Mouse (Mus musculus) heart, embryonic 13.5 days (tissue): Measurements from ENCODE around the gene Tmem159. TPM values are rescaled to one million over a fixed set of nuclear protein-coding genes. Genes with fewer than 3 reads are reported as not detected.

Experiments
- ATAC-seq: fragments of 200-750 bp; cut with Nextera tagmentation; 2 replicates; pipeline ENCODE4 v1.8.0; 2017; ENCODE audit warnings: moderate TSS enrichment; ENCODE audit not compliant: insufficient number of reproducible peaks, low FRiP score, low TSS enrichment; ENCODE audit errors: extremely low read depth
- H3K27ac ChIP-seq: fragments of 300-500 bp; sonication (generic); replicated peaks from 2 replicates; pipeline ENCODE4 v1.5.1; 2015; ENCODE audit warnings: moderate library complexity, mild to moderate bottlenecking, inconsistent platforms
- H3K27me3 ChIP-seq: fragments of 300-500 bp; sonication (generic); replicated peaks from 2 replicates; pipeline ENCODE4 v1.6.1; 2015; ENCODE audit warnings: mild to moderate bottlenecking, inconsistent platforms
- H3K36me3 ChIP-seq: fragments of 300-500 bp; sonication (generic); 2 replicates; pipeline ENCODE4 v1.6.1; 2015; ENCODE audit warnings: mild to moderate bottlenecking, inconsistent platforms
- H3K4me1 ChIP-seq: fragments of 300-500 bp; sonication (generic); 2 replicates; pipeline ENCODE4 v1.6.1; 2015; ENCODE audit warnings: inconsistent platforms
- H3K4me2 ChIP-seq: fragments of 300-500 bp; sonication (generic); 2 replicates; pipeline ENCODE4 v1.6.1; 2015; ENCODE audit warnings: inconsistent platforms, mild to moderate bottlenecking, moderate library complexity
- H3K4me3 ChIP-seq: fragments of 300-500 bp; sonication (generic); 2 replicates; pipeline ENCODE4 v1.5.1; 2015; ENCODE audit warnings: moderate library complexity, mild to moderate bottlenecking, inconsistent platforms
- H3K9ac ChIP-seq: fragments of 300-500 bp; sonication (generic); 2 replicates; pipeline ENCODE4 v1.6.1; 2015; ENCODE audit warnings: inconsistent platforms, mild to moderate bottlenecking, moderate library complexity
- H3K9me3 ChIP-seq: fragments of 300-500 bp; sonication (generic); 2 replicates; pipeline ENCODE4 v1.6.1; 2016; ENCODE audit warnings: inconsistent platforms
- WGBS: fragments of 180-500 bp; shearing (Covaris S2); methylation state at CpG from one replicate; pipeline ENCODE4 v1.1.7; 2015; ENCODE audit warnings: mixed read lengths; 5-methylcytosine and 5-hydroxymethylcytosine counted together
- polyA plus RNA-seq: library from polyadenylated mRNA; unstranded; fragments of >200 nt; fragmentation: Nextera tagmentation; extraction: Ambion mirVana; gene quantifications from 2 replicates; pipeline ENCODE4 v1.2.1, GENCODE M21; 2015

Gene Tmem159
- polyA plus RNA-seq, 1 experiment from 2014 or later: 19.5 TPM

DNA sequence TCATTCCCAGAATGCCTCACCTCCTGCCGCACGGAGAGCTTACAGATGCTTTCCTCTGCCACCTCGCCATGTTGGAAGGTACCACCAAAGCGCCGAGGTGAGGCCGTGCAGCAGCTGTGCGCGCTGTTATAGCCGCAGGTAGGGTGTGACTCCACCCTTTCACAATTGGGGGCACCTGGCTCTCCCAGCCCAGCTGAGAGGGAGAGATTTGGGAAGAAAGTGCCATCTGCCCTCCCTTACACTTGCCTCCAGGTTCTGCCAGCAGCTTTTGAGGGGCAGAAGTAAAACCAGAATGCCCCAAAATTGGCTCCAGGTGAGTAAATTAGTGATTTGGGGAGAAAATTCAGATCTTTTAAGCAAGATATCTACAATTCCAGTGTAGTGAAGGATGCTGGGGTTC, 43.0 kb downstream of the Tmem159 start, which contains the start of gene Zp2:
Zp2 (minus strand) TSS at position 101 of the 400 bp plus-strand sequence.
- Histone ChIP-seq H3K4me3 (no peak within 1 kb of the TSS), H3K4me2 (no peak within 1 kb of the TSS), H3K27ac (no peak within 1 kb of the TSS), H3K4me1 (0 out of 2 replicates have a peak, but pooled peaks cover 5% of the 10 kb centered on the region), H3K9me3 (no peaks in the 10 kb centered on the region), H3K27me3 (no peaks in the 10 kb centered on the region), H3K36me3 (no peaks in the 10 kb centered on the region), H3K9ac (no peak within 1 kb of the TSS)
- WGBS: 70% methylated on average over 9 of the region's 9 CpGs
- ATAC-seq: no peak

DNA sequence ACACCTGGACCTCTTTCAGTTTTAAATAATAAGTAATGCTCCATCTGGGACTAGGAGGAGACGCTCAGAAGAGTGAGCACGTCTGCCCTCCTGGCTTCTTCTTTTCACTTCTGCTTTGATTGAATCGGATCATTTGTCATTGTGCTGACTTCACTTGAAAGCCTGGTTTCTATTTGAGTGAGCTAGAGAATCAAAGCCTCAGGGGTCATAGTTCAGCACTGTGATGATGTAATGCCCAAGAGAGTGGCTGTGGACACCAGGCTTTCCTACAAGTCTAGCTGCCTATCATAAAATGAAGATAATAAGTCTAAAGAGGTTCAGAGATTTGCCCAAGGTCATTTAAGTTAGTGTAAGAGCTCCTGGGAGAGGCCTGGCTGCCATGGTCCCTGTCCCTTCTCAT, 48.1 kb downstream of the Tmem159 start:
- 32% methylated on average over 3 of the region's 3 CpGs for WGBS
- H3K4me3 ChIP-seq: no peak overlapping the region
- no peak overlapping the region for H3K27ac ChIP-seq
- no peaks in the 10 kb centered on the region for H3K36me3 ChIP-seq
- no peak overlapping the region for H3K9ac ChIP-seq
- H3K4me1 ChIP-seq: no peaks in the 10 kb centered on the region
- H3K4me2 ChIP-seq: no peak overlapping the region
- H3K9me3 ChIP-seq: no peaks in the 10 kb centered on the region
- H3K27me3 ChIP-seq: no peaks in the 10 kb centered on the region
- no peak for ATAC-seq

DNA sequence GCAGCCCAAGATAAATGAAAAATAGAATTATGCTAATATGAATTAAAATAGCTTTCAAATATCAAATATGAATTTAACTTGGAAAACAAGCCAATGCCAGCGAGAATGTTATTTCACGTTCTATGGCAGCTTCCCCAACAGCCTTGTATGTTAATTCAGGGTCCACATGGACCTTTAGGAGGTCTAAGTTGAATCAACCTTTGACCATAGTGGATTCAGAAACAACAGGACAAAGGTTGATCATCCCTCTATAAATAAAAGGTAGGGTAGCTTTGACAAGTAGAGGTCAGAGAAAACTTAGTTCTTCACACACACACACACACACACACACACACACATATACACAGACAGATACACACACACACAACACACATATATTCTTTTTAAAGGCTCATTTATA, 48.7 kb downstream of the Tmem159 start:
- Histone ChIP-seq H3K4me2 (no peak overlapping the region), H3K27ac (no peak overlapping the region), H3K4me1 (no peaks in the 10 kb centered on the region), H3K9ac (no peak overlapping the region), H3K4me3 (no peak overlapping the region), H3K9me3 (no peaks in the 10 kb centered on the region), H3K36me3 (no peaks in the 10 kb centered on the region), H3K27me3 (no peaks in the 10 kb centered on the region)
- 76% methylated on average over 2 of the region's 2 CpGs for WGBS
- ATAC-seq: no peak

DNA sequence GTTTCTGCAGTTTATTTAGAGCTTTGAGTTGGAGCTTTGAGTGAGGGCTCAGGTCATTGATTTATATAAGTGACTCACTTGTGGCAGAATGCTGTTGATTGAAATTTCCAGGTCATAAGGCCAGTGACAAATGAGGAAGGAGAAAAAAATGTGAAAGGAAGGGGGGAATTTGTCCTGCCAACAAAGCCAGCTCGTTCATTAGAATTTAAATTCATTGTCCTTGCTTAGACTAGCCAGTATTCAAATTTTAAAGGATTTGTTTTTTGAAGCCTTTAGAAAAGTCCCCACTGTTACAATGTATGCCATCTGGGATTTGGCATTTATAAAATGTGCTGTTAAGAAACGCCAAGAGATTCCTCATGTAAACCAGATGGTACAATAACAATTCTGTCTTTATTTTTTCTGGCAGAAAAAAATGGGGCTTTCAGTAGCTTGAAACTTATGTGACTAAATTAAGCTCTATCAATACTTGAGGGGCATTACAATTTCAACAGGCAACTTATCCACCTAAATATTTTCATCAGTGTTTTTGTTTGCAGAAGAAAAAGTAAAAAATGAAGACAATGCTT, 54.8 kb downstream of the Tmem159 start:
- H3K4me3 ChIP-seq: no peak overlapping the region
- H3K36me3 ChIP-seq: no peaks in the 10 kb centered on the region
- no peaks in the 10 kb centered on the region for H3K4me1 ChIP-seq
- no peak for ATAC-seq
- no peak overlapping the region for H3K4me2 ChIP-seq
- H3K27me3 ChIP-seq: no peaks in the 10 kb centered on the region
- 45% methylated on average over 2 of the region's 2 CpGs for WGBS
- no peak overlapping the region for H3K27ac ChIP-seq
- H3K9ac ChIP-seq: no peak overlapping the region
- H3K9me3 ChIP-seq: no peaks in the 10 kb centered on the region

- 49% methylated on average over 5 of the region's 5 CpGs for WGBS
- no peak overlapping the region for H3K4me2 ChIP-seq
- no peaks in the 10 kb centered on the region for H3K9me3 ChIP-seq
- H3K27ac ChIP-seq: no peak overlapping the region
- H3K36me3 ChIP-seq: no peaks in the 10 kb centered on the region
- no peak overlapping the region for H3K4me3 ChIP-seq
- H3K27me3 ChIP-seq: no peaks in the 10 kb centered on the region
- no peak overlapping the region for H3K9ac ChIP-seq
- no peak for ATAC-seq
- no peaks in the 10 kb centered on the region for H3K4me1 ChIP-seq
These were observed 55.5 kb downstream of the Tmem159 start for GRCm38 (mm10) chr7:120157575-120158061.

DNA sequence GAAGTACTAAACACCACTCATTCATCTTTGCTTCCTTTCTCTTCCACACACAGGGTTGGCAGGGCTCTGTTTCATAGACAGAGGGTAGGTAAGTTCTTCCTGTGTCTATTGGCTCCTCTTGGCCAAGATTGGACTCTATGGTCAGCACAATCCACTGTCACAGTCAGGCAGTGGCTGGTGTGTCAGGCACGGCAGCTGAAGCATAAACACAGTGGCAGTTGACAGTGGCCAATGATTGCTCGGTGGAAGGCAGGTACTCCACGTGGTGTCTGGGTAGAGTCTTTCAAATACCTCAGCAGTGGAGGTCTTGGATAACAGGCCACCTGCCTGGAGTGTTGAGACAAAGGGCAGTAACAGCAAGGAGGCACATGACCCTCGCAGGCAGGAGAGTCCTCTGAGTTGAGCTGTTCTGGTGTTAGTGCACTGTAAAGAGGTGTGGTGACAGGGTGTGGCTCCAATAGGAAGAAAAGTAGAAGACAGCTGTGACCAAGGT, 56.0 kb downstream of the Tmem159 start:
- H3K27ac ChIP-seq: no peak overlapping the region
- WGBS: 32% methylated on average over 4 of the region's 4 CpGs
- H3K4me3 ChIP-seq: no peak overlapping the region

GRCm38 (mm10) chr7:120163581-120164251, 61.6 kb downstream of the Tmem159 start:
- Histone ChIP-seq H3K4me1 (no peaks in the 10 kb centered on the region), H3K27me3 (no peaks in the 10 kb centered on the region), H3K9ac (no peak overlapping the region), H3K4me3 (no peak overlapping the region), H3K36me3 (no peaks in the 10 kb centered on the region), H3K9me3 (no peaks in the 10 kb centered on the region), H3K4me2 (no peak overlapping the region), H3K27ac (no peak overlapping the region)
- no peak for ATAC-seq
- WGBS: 84% methylated on average over 11 of the region's 11 CpGs

More for the DNA sequence above, 56.0 kb downstream of the Tmem159 start:
- H3K36me3 ChIP-seq: no peaks in the 10 kb centered on the region
- no peak overlapping the region for H3K4me2 ChIP-seq
- no peak overlapping the region for H3K9ac ChIP-seq
- ATAC-seq: no peak
- no peaks in the 10 kb centered on the region for H3K27me3 ChIP-seq
- H3K4me1 ChIP-seq: no peaks in the 10 kb centered on the region
- no peaks in the 10 kb centered on the region for H3K9me3 ChIP-seq

Other genes with a start within 250 kb of the Tmem159 start
- gene Lyrm1, start 206.5 kb upstream of the Tmem159 start, polyA plus RNA-seq: 8.2 TPM in 2 replicates
- gene Dcun1d3, start 206.1 kb upstream of the Tmem159 start, polyA plus RNA-seq: 6.4 and 7.3 TPM in 2 replicates
- not detected in 2 replicates for gene Dnah3, start 7.1 kb upstream of the Tmem159 start, polyA plus RNA-seq
- gene Zp2, start 42.9 kb downstream of the Tmem159 start, polyA plus RNA-seq: 0.06 and 0.17 TPM in 2 replicates
- gene Anks4b, start 71.5 kb downstream of the Tmem159 start, polyA plus RNA-seq: 0.04 and 0.05 TPM in 2 replicates
- gene Crym, start 99.8 kb downstream of the Tmem159 start, polyA plus RNA-seq: 1.7 and 1.9 TPM in 2 replicates
- gene Abca14, start 101.6 kb downstream of the Tmem159 start, polyA plus RNA-seq: not detected in 2 replicates
- not detected in 2 replicates for gene Abca15, start 226.3 kb downstream of the Tmem159 start, polyA plus RNA-seq